Mouse (Mus musculus) C2C12 (cell line): ENCODE results near the gene Lmln. TPM values are rescaled to one million over a fixed set of nuclear protein-coding genes. Genes with fewer than 3 reads are reported as not detected.

Source experiments
- H3K27me3 ChIP-seq: one replicate; pipeline ENCODE4 v1.6.1; 2011; ENCODE audit not compliant: control insufficient read depth, insufficient read depth, insufficient read length
- H3K36me3 ChIP-seq: one replicate; pipeline ENCODE4 v1.6.1; 2011; ENCODE audit not compliant: control insufficient read depth, insufficient read depth
- H3K4me3 ChIP-seq: one replicate; pipeline ENCODE4 v1.5.1; 2011; ENCODE audit warnings: mild to moderate bottlenecking, control low read depth; ENCODE audit not compliant: poor library complexity, insufficient read depth, severe bottlenecking
- H3K79me2 ChIP-seq: one replicate; pipeline ENCODE4 v1.6.1; 2011; ENCODE audit not compliant: control insufficient read depth, insufficient read depth
- H3K79me3 ChIP-seq: one replicate; pipeline ENCODE4 v1.6.1; 2011; ENCODE audit warnings: low read depth, control low read depth
- H3ac ChIP-seq: one replicate; pipeline ENCODE3; 2011; ENCODE audit warnings: low read depth; ENCODE audit not compliant: control insufficient read depth, insufficient read length
- CEBPB ChIP-seq: IDR thresholded peaks from one replicate; pipeline ENCODE4 v1.6.1; 2011; ENCODE audit warnings: low read depth, mild to moderate bottlenecking, control low read depth, moderate library complexity
- CTCF ChIP-seq: IDR thresholded peaks from one replicate; pipeline ENCODE4 v1.5.1; 2011; ENCODE audit not compliant: control insufficient read depth, insufficient read depth, insufficient read length
- FOSL1 ChIP-seq: IDR thresholded peaks from one replicate; pipeline ENCODE4 v1.8.0; 2011; ENCODE audit warnings: mild to moderate bottlenecking, low read length; ENCODE audit not compliant: poor library complexity, insufficient read depth, severe bottlenecking
- MAX ChIP-seq: IDR thresholded peaks from one replicate; pipeline ENCODE4 v1.6.1; 2011; ENCODE audit warnings: mild to moderate bottlenecking, control low read depth
- MYOD1 ChIP-seq: IDR thresholded peaks from one replicate; pipeline ENCODE4 v1.6.1; 2011; ENCODE audit warnings: low read depth; ENCODE audit not compliant: control insufficient read depth, insufficient read length
- MYOG ChIP-seq: IDR thresholded peaks from one replicate; pipeline ENCODE4 v1.6.1; 2011; ENCODE audit not compliant: control insufficient read depth, insufficient read length; ENCODE audit errors: extremely low read depth
- USF1 ChIP-seq: IDR thresholded peaks from one replicate; pipeline ENCODE4 v1.6.1; 2011; ENCODE audit warnings: low read depth, mild to moderate bottlenecking, control low read depth, moderate library complexity
- polyA plus RNA-seq: library from polyadenylated mRNA; unstranded; fragments of >200 nt; fragmentation: generic; extraction: Trizol; gene quantifications from one replicate; pipeline ENCODE4 v1.2.1, GENCODE M21; 2012; ENCODE audit warnings: missing spikeins

Gene Lmln
- polyA plus RNA-seq, 1 experiment = 1.2 TPM

DNA sequence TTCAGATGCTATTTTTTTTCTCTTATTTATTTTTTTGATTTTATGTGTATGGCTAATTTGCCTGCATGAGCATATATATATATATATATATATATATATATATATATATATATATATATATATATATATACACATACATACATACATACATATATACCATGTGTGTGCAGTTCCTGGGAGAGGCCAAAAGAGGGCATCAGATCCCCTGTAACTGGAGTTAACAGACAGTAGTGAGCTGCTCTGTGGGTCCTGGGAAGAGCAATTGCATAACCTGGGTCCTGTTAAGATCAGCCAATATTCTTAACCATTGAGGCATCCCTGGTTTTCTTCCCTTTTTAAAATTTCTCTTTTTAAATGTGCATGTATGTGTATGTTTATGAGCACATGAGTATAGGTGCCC is 8.6 kb downstream of the Lmln start:
- Histone ChIP-seq H3K4me3 (no peak overlapping the region), H3K79me2 (no peaks in the 10 kb centered on the region), H3K27me3 (no peaks in the 10 kb centered on the region), H3K79me3 (no peaks in the 10 kb centered on the region), H3K36me3 (peaks cover 13% of the 10 kb centered on the region), H3ac (no peak overlapping the region)
- TF ChIP-seq MYOD1 (no peak), MYOG (no peak), USF1 (no peak), CTCF (no peak), FOSL1 (no peak), MAX (no peak), CEBPB (no peak)

- peaks cover 13% of the 10 kb centered on the region for H3K36me3 ChIP-seq
- H3K79me3 ChIP-seq = no peaks in the 10 kb centered on the region
- no peak for TF ChIP-seq FOSL1
- no peak for TF ChIP-seq CTCF
- TF ChIP-seq CEBPB = no peak
- TF ChIP-seq MYOG = no peak
- TF ChIP-seq MYOD1 = no peak
- TF ChIP-seq MAX = no peak
- no peak for TF ChIP-seq USF1
- H3ac ChIP-seq = no peak overlapping the region
- no peaks in the 10 kb centered on the region for H3K79me2 ChIP-seq
- no peaks in the 10 kb centered on the region for H3K27me3 ChIP-seq
- H3K4me3 ChIP-seq = no peak overlapping the region
Measured at GRCm38 (mm10) chr16:33072871-33073557, 10.7 kb downstream of the Lmln start.

DNA sequence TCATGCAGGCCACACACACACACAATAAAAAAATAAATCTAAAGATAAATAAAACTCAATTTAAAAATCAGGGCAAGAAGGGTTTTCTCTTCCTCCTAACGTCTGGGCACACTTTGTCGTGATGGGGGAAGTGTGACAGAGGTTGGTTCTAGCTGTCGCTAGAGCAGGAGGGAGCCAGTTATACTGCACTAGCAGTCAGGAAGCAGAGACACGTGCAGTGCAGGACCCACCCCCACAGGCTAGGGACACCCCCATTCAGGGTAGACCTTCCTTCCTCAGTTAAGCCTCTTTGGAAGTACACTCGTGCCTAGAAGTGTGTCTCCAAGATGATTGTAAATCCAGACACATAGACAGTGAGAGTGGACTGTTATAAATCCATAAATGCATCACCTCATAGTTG is 12.6 kb downstream of the Lmln start:
- H3K79me3 ChIP-seq = no peaks in the 10 kb centered on the region
- H3ac ChIP-seq = no peak overlapping the region
- TF ChIP-seq MAX = no peak
- no peaks in the 10 kb centered on the region for H3K27me3 ChIP-seq
- H3K4me3 ChIP-seq = no peak overlapping the region
- H3K79me2 ChIP-seq = no peaks in the 10 kb centered on the region
- peaks cover 10% of the 10 kb centered on the region for H3K36me3 ChIP-seq

GRCm38 (mm10) chr16:33076078-33076477 is 13.8 kb downstream of the Lmln start:
- H3K36me3 ChIP-seq = peaks cover 2% of the 10 kb centered on the region
- H3K4me3 ChIP-seq = no peak overlapping the region
- no peaks in the 10 kb centered on the region for H3K79me3 ChIP-seq
- H3ac ChIP-seq = no peak overlapping the region
- no peaks in the 10 kb centered on the region for H3K79me2 ChIP-seq
- H3K27me3 ChIP-seq = no peaks in the 10 kb centered on the region
- TF ChIP-seq MYOD1 = no peak
- no peak for TF ChIP-seq CEBPB
- no peak for TF ChIP-seq FOSL1
- no peak for TF ChIP-seq MYOG
- no peak for TF ChIP-seq USF1
- no peak for TF ChIP-seq CTCF
- no peak for TF ChIP-seq MAX

- Histone ChIP-seq H3K27me3 (no peaks in the 10 kb centered on the region), H3K79me2 (no peaks in the 10 kb centered on the region), H3K36me3 (peaks cover 5% of the 10 kb centered on the region), H3K4me3 (no peak overlapping the region), H3ac (no peak overlapping the region), H3K79me3 (no peaks in the 10 kb centered on the region)
- TF ChIP-seq CTCF (no peak), MYOD1 (no peak), USF1 (no peak), MAX (no peak), FOSL1 (no peak), MYOG (no peak), CEBPB (no peak)
Measured at GRCm38 (mm10) chr16:33077069-33077627, 14.8 kb downstream of the Lmln start.

DNA sequence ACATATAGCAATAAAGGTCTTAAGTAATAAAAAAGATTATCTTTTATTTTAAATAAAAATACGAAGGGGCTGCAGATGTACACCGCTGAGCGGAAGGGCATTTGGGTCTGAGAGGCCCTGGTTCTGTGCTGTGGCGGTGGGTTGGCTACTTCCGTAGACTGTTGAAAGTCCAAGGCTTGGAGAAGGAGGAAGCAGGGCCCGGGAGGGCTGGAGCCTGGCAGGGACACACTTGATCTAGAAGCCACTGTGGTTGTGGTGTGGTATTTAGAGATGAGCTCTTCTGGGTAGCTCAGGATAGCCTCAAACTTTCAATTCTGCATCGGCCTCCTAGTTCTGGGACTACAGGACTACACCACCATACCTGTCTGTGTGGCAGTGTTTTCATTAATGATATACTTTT is 17.7 kb downstream of the Lmln start:
- Histone ChIP-seq H3K4me3 (no peak overlapping the region), H3K36me3 (peaks cover 12% of the 10 kb centered on the region), H3K27me3 (no peaks in the 10 kb centered on the region), H3K79me2 (no peaks in the 10 kb centered on the region), H3ac (no peak overlapping the region), H3K79me3 (no peaks in the 10 kb centered on the region)
- no peak for TF ChIP-seq CEBPB
- no peak for TF ChIP-seq FOSL1
- TF ChIP-seq CTCF = no peak
- TF ChIP-seq USF1 = no peak
- TF ChIP-seq MYOG = no peak
- no peak for TF ChIP-seq MAX
- no peak for TF ChIP-seq MYOD1
